Mouse (Mus musculus) gastrocnemius, adult 8-10 months (tissue): ENCODE measurements around the gene Cfap299. TPM values are rescaled to one million over a fixed set of nuclear protein-coding genes. Genes with fewer than 3 reads are reported as not detected.

Experiments
- DNase-seq, 2 experiments: peaks; one replicate each; pipeline ENCODE4 v3.0.0; 2022; ENCODE audit warnings: low spot score in 2 of 2
- total RNA-seq, 4 experiments: library from RNA; stranded (reverse); gene quantifications; 2 replicates each; pipeline ENCODE4 v1.2.4; 2022

The Cfap299 gene
- total RNA-seq, 4 experiments from 2014 or later = not detected

- DNase-seq = no peak
Observed at GRCm38 (mm10) chr5:98376058-98376798, 47.1 kb downstream of the Cfap299 start.

GRCm38 (mm10) chr5:98376799-98377090 is 47.6 kb downstream of the Cfap299 start:
- no peak for DNase-seq

- DNase-seq = no peak
Observed at GRCm38 (mm10) chr5:98380360-98380759, 51.3 kb downstream of the Cfap299 start.

GRCm38 (mm10) chr5:98387054-98387453 is 58.0 kb downstream of the Cfap299 start:
- no peak for DNase-seq

GRCm38 (mm10) chr5:98402165-98402564 is 73.1 kb downstream of the Cfap299 start:
- DNase-seq = no peak

- no peak for DNase-seq
Observed at GRCm38 (mm10) chr5:98410060-98410459, 81.0 kb downstream of the Cfap299 start.

- no peak for DNase-seq
Observed at GRCm38 (mm10) chr5:98416385-98417145, 87.5 kb downstream of the Cfap299 start.

GRCm38 (mm10) chr5:98424965-98425364 is 95.9 kb downstream of the Cfap299 start:
- no peak for DNase-seq

- no peak for DNase-seq
Observed at GRCm38 (mm10) chr5:98426112-98426511, 97.0 kb downstream of the Cfap299 start.

- no peak for DNase-seq
Observed at GRCm38 (mm10) chr5:98430060-98430459, 101.0 kb downstream of the Cfap299 start.

GRCm38 (mm10) chr5:98438686-98439085 is 109.6 kb downstream of the Cfap299 start:
- DNase-seq = no peak

GRCm38 (mm10) chr5:98446771-98447462 is 117.8 kb downstream of the Cfap299 start:
- DNase-seq = no peak

GRCm38 (mm10) chr5:98449873-98450272 is 120.8 kb downstream of the Cfap299 start:
- no peak for DNase-seq

GRCm38 (mm10) chr5:98466882-98467535 is 137.9 kb downstream of the Cfap299 start:
- DNase-seq = no peak

GRCm38 (mm10) chr5:98470052-98470451 is 140.9 kb downstream of the Cfap299 start:
- no peak for DNase-seq

GRCm38 (mm10) chr5:98476539-98476938 is 147.4 kb downstream of the Cfap299 start:
- no peak for DNase-seq

- DNase-seq = no peak
Observed at GRCm38 (mm10) chr5:98477261-98477660, 148.2 kb downstream of the Cfap299 start.

- DNase-seq = no peak
Observed at GRCm38 (mm10) chr5:98483507-98483906, 154.4 kb downstream of the Cfap299 start.

- DNase-seq = no peak
Observed at GRCm38 (mm10) chr5:98485189-98485588, 156.1 kb downstream of the Cfap299 start.

GRCm38 (mm10) chr5:98498317-98498716 is 169.2 kb downstream of the Cfap299 start:
- no peak for DNase-seq

GRCm38 (mm10) chr5:98516214-98516613 is 187.1 kb downstream of the Cfap299 start:
- DNase-seq = no peak

- no peak for DNase-seq
Observed at GRCm38 (mm10) chr5:98520118-98520517, 191.0 kb downstream of the Cfap299 start.
